Mouse (Mus musculus): Measurements from ENCODE around the gene Pcyt2. TPM values are rescaled to one million over a fixed set of nuclear protein-coding genes. Genes with fewer than 3 reads are reported as not detected.
A peak's percentile ranks its signal among the peaks of the same experiment; 100 is the strongest.

Gene Pcyt2
- polyA plus RNA-seq, 1 experiment: 51.5 TPM

DNA sequence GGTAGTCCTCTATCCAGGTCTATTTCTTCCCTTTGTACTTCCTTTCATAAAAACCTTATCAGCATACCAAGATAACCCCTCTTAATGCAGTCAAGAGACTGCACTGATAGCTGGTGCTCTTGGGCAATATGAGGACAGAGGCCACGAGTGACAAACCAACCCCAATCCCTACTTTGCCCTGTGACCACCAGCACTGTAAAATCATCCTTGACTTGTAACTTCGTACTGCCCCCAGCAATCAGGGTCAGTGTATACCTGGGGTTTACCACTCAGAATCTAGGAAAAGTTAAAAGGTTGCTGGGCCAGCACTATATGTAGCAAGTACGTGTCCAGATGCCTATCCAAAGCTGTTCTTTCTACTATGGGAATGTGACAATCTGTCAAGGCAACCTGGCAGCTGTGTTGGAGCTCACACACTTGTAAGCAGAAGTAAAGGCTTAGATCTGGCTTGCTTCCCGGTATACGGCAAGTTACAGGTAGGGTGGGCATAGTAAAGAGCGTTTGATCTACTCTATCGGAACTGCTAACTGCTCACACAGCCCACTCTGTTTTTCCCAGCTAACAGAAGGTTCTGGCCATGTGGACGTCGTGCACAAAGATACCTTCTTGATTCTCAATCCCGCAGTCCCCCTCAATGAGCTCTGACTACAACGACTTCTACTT is 45.9 kb downstream of the Pcyt2 start:
- H3K79me2 ChIP-seq (ENCODE audit: control insufficient read depth, insufficient read depth): peaks cover 69% of the 10 kb centered on the region
- no peaks in the 10 kb centered on the region for H3K27me3 ChIP-seq (ENCODE audit: control insufficient read depth, insufficient read depth, insufficient read length)
- H3K79me3 ChIP-seq (ENCODE audit: low read depth): peaks cover 41% of the 10 kb centered on the region
- peak overlapping the region; percentile 93 for H3ac ChIP-seq (ENCODE audit: control insufficient read depth, insufficient read length, low read depth)
- H3K36me3 ChIP-seq (ENCODE audit: control insufficient read depth, insufficient read depth): peaks cover 49% of the 10 kb centered on the region
- peak overlapping the region; percentile 91 for H3K4me3 ChIP-seq (ENCODE audit: insufficient read depth, poor library complexity, severe bottlenecking)
- TF ChIP-seq CTCF (IDR thresholded peaks at IDR 0.05; ENCODE audit: control insufficient read depth, insufficient read depth, insufficient read length) (no peak), USF1 (IDR thresholded peaks at IDR 0.05; ENCODE audit: low read depth) (no peak), CEBPB (IDR thresholded peaks at IDR 0.05; ENCODE audit: low read depth) (no peak), FOSL1 (IDR thresholded peaks at IDR 0.05; ENCODE audit: insufficient read depth, low read length, poor library complexity, severe bottlenecking) (no peak), MYOG (IDR thresholded peaks at IDR 0.05; ENCODE audit: control insufficient read depth, extremely low read depth, insufficient read length) (no peak), MYOD1 (IDR thresholded peaks at IDR 0.05; ENCODE audit: control insufficient read depth, insufficient read length, low read depth) (no peak), MAX (IDR thresholded peaks at IDR 0.05) (no peak)

DNA sequence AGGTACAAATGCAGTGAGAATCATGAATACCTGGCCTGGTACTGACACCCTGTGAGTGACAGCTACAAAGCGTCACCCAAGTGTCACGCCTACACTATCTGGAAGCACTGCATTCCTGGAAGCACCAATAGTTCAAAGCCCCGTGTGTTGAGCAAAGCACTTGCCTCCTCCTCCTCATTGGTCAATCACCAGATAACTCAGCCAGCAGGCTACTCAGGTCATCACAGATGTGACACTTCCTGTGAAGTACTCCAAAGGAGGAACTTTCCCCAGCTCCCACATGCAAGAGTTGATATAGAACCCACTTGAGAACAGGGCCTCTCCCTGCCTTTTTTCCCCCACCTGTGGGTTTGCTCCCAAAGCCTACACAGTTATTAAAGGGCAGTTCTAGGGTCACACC is 46.6 kb downstream of the Pcyt2 start:
- Histone ChIP-seq H3K27me3 (ENCODE audit: control insufficient read depth, insufficient read depth, insufficient read length) (no peaks in the 10 kb centered on the region), H3K36me3 (ENCODE audit: control insufficient read depth, insufficient read depth) (peaks cover 50% of the 10 kb centered on the region), H3K4me3 (ENCODE audit: insufficient read depth, poor library complexity, severe bottlenecking) (peak overlapping the region; percentile 91), H3K79me3 (ENCODE audit: low read depth) (peaks cover 41% of the 10 kb centered on the region), H3ac (ENCODE audit: control insufficient read depth, insufficient read length, low read depth) (peak overlapping the region; percentile 64), H3K79me2 (ENCODE audit: control insufficient read depth, insufficient read depth) (peaks cover 76% of the 10 kb centered on the region)
- TF ChIP-seq USF1 (IDR thresholded peaks at IDR 0.05; ENCODE audit: low read depth) (no peak), MYOG (IDR thresholded peaks at IDR 0.05; ENCODE audit: control insufficient read depth, extremely low read depth, insufficient read length) (no peak), CTCF (IDR thresholded peaks at IDR 0.05; ENCODE audit: control insufficient read depth, insufficient read depth, insufficient read length) (no peak), MAX (IDR thresholded peaks at IDR 0.05) (no peak), FOSL1 (IDR thresholded peaks at IDR 0.05; ENCODE audit: insufficient read depth, low read length, poor library complexity, severe bottlenecking) (no peak), CEBPB (IDR thresholded peaks at IDR 0.05; ENCODE audit: low read depth) (no peak), MYOD1 (IDR thresholded peaks at IDR 0.05; ENCODE audit: control insufficient read depth, insufficient read length, low read depth) (no peak)

DNA sequence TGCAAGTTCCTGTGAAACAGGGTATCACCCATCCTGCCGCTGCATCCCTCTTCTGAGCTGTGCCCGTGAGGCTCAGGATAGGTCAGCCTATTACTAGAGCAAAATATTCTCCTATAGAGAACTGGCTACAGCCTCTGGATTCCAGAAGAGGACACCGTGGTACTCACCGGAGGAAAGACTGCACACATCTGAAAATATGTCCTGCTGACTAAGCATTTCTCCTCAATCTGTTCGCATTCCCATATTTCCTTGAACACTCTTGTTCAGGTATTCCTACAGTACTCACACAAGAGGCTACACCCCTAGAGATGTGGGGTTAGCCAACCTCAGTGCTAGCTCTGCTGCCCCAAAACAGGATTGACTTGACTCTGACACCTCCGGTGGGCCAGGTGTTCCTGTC is 49.4 kb downstream of the Pcyt2 start:
- H3K79me3 ChIP-seq (ENCODE audit: low read depth): peaks cover 41% of the 10 kb centered on the region
- TF ChIP-seq MYOD1 (IDR thresholded peaks at IDR 0.05; ENCODE audit: control insufficient read depth, insufficient read length, low read depth): no peak
- TF ChIP-seq MYOG (IDR thresholded peaks at IDR 0.05; ENCODE audit: control insufficient read depth, extremely low read depth, insufficient read length): no peak
- TF ChIP-seq CTCF (IDR thresholded peaks at IDR 0.05; ENCODE audit: control insufficient read depth, insufficient read depth, insufficient read length): no peak
- no peak for TF ChIP-seq MAX (IDR thresholded peaks at IDR 0.05)
- no peak for TF ChIP-seq FOSL1 (IDR thresholded peaks at IDR 0.05; ENCODE audit: insufficient read depth, low read length, poor library complexity, severe bottlenecking)
- no peak for TF ChIP-seq USF1 (IDR thresholded peaks at IDR 0.05; ENCODE audit: low read depth)
- TF ChIP-seq CEBPB (IDR thresholded peaks at IDR 0.05; ENCODE audit: low read depth): no peak

DNA sequence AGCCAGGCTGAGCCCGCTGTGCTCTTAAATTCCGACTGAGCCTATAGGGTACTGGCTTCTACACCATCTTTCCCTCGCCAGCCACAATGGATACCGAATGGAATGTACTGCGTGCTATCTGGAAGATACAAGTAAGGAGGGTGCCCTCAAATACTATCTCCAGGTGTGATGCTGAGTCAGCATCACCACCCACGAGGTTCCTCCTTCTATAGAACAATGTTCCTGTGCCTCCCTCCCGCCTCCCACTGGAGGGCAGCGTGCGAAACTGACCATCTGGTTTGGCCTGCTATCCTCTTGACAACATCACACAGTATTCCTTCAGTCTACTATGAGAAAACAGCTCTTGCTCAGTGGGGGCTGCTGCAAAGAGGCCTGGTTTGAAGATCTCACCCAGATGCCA is 52.6 kb downstream of the Pcyt2 start:
- peaks cover 93% of the 10 kb centered on the region for H3K36me3 ChIP-seq (ENCODE audit: control insufficient read depth, insufficient read depth)
- H3K27me3 ChIP-seq (ENCODE audit: control insufficient read depth, insufficient read depth, insufficient read length): no peaks in the 10 kb centered on the region
- H3K79me3 ChIP-seq (ENCODE audit: low read depth): peaks cover 20% of the 10 kb centered on the region
- H3ac ChIP-seq (ENCODE audit: control insufficient read depth, insufficient read length, low read depth): no peak overlapping the region
- no peak for TF ChIP-seq MAX (IDR thresholded peaks at IDR 0.05)
- no peak for TF ChIP-seq CEBPB (IDR thresholded peaks at IDR 0.05; ENCODE audit: low read depth)
- no peak for TF ChIP-seq CTCF (IDR thresholded peaks at IDR 0.05; ENCODE audit: control insufficient read depth, insufficient read depth, insufficient read length)
- no peak overlapping the region for H3K4me3 ChIP-seq (ENCODE audit: insufficient read depth, poor library complexity, severe bottlenecking)
- peaks cover 53% of the 10 kb centered on the region for H3K79me2 ChIP-seq (ENCODE audit: control insufficient read depth, insufficient read depth)

More for the DNA sequence above, 49.4 kb downstream of the Pcyt2 start:
- H3K27me3 ChIP-seq (ENCODE audit: control insufficient read depth, insufficient read depth, insufficient read length): no peaks in the 10 kb centered on the region
- H3K4me3 ChIP-seq (ENCODE audit: insufficient read depth, poor library complexity, severe bottlenecking): no peak overlapping the region
- no peak overlapping the region for H3ac ChIP-seq (ENCODE audit: control insufficient read depth, insufficient read length, low read depth)
- H3K36me3 ChIP-seq (ENCODE audit: control insufficient read depth, insufficient read depth): peaks cover 76% of the 10 kb centered on the region
- H3K79me2 ChIP-seq (ENCODE audit: control insufficient read depth, insufficient read depth): peaks cover 80% of the 10 kb centered on the region

DNA sequence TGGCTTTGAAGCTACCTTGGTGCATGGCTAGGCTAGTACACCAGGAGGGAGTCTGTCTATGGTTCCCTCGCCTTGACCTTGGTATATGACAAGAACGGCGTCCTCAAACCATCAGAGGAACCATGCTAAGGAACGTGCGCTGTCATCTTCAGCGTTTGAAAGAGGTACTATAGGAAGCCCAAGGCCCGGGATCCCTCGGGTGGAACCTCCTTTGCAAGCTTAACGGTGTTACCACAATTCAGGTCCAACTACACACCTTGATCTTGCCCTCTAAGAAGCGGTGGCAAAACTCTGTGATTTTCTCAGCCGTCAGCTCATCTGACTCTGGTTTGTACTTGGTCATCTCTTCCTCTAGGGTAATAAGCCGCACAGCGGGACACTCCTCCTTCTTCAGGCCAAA is 54.8 kb downstream of the Pcyt2 start:
- no peak overlapping the region for H3ac ChIP-seq (ENCODE audit: control insufficient read depth, insufficient read length, low read depth)
- no peak for TF ChIP-seq CTCF (IDR thresholded peaks at IDR 0.05; ENCODE audit: control insufficient read depth, insufficient read depth, insufficient read length)
- TF ChIP-seq CEBPB (IDR thresholded peaks at IDR 0.05; ENCODE audit: low read depth): no peak
- no peak for TF ChIP-seq MYOG (IDR thresholded peaks at IDR 0.05; ENCODE audit: control insufficient read depth, extremely low read depth, insufficient read length)
- no peak for TF ChIP-seq FOSL1 (IDR thresholded peaks at IDR 0.05; ENCODE audit: insufficient read depth, low read length, poor library complexity, severe bottlenecking)
- TF ChIP-seq MYOD1 (IDR thresholded peaks at IDR 0.05; ENCODE audit: control insufficient read depth, insufficient read length, low read depth): no peak
- TF ChIP-seq USF1 (IDR thresholded peaks at IDR 0.05; ENCODE audit: low read depth): no peak
- no peak for TF ChIP-seq MAX (IDR thresholded peaks at IDR 0.05)
- no peaks in the 10 kb centered on the region for H3K27me3 ChIP-seq (ENCODE audit: control insufficient read depth, insufficient read depth, insufficient read length)
- H3K4me3 ChIP-seq (ENCODE audit: insufficient read depth, poor library complexity, severe bottlenecking): no peak overlapping the region
- H3K79me2 ChIP-seq (ENCODE audit: control insufficient read depth, insufficient read depth): peaks cover 37% of the 10 kb centered on the region
- H3K36me3 ChIP-seq (ENCODE audit: control insufficient read depth, insufficient read depth): peaks cover 89% of the 10 kb centered on the region
- H3K79me3 ChIP-seq (ENCODE audit: low read depth): peaks cover 7% of the 10 kb centered on the region

Measured in C2C12 (cell line).